ENCODE assay signal across 10 mouse cellular contexts in the genomic region with DNA sequence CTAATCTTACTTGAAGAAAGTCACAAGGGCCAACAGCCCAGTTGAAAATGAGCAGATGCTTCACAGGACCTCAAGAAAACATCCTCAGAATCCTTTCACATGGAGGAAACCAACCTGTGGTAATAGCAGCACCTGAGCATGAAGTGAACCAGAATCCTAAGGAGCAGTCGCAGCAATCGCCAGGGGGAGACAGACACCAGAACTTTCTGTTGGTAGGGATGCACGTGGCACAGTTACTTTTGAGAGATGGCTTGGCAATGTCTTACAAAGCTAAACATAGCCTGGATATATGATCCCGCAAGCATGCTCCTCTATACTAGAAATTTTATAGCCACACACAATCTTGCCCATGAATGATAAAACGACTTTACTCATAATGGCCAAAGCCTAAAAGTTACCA.
DNase-seq lines count a peak whose midpoint lies in the region; ATAC-seq and TF ChIP-seq lines count a peak whose summit lies in the region.
"Had no signal": no experiment of that assay in that cellular context is flagged by ENCODE, and none has a peak within 500 bp of the region (broad histone marks: within the 10 kb centered on the region; RNA-seq: fewer than 3 reads in every experiment).

No protein-coding gene starts in this region.

- no peaks in the 10 kb centered on the region for H3K4me1 ChIP-seq in testis, adult 2 months (ENCODE audit: control insufficient read depth, insufficient read depth, low read length)
- H3K4me1 ChIP-seq: hindbrain, embryonic 15.5 days; midbrain, embryonic 12.5 days had no signal

- TF ChIP-seq CTCF in testis, adult 2 months (IDR thresholded peaks at IDR 0.05; ENCODE audit: control insufficient read depth, insufficient read depth, insufficient replicate concordance, low read depth, low read length), result peak; percentile 19; the same call in 1 of the 2 replicates

- TF ChIP-seq POLR2A in testis, adult 2 months (IDR thresholded peaks at IDR 0.05; ENCODE audit: control insufficient read depth, low read depth, low read length), result no peak

- H3K27me3 ChIP-seq in testis, adult 2 months (ENCODE audit: control insufficient read depth, insufficient read depth, low read length), result no peaks in the 10 kb centered on the region
- no peaks in the 10 kb centered on the region for H3K27me3 ChIP-seq in splenic B cell, adult 2 months (ENCODE audit: control insufficient read depth, insufficient read depth, low read length, poor library complexity, severe bottlenecking)
- H3K27me3 ChIP-seq: hindbrain, embryonic 15.5 days; midbrain, embryonic 12.5 days had no signal

- H3K36me3 ChIP-seq in testis, adult 2 months (ENCODE audit: control insufficient read depth, insufficient read depth, low read length), result no peaks in the 10 kb centered on the region
- no peaks in the 10 kb centered on the region for H3K36me3 ChIP-seq in splenic B cell, adult 2 months (ENCODE audit: control insufficient read depth, insufficient read depth, low read length, poor library complexity, severe bottlenecking)
- H3K36me3 ChIP-seq: hindbrain, embryonic 15.5 days; midbrain, embryonic 12.5 days had no signal

- no peak overlapping the region for H3K27ac ChIP-seq in testis, adult 2 months (ENCODE audit: control insufficient read depth, insufficient read depth, low read depth, low read length)
- H3K27ac ChIP-seq: hindbrain, embryonic 15.5 days; midbrain, embryonic 12.5 days had no signal

- no peak for ATAC-seq in monocyte, adult 5-6 weeks (replicated peaks; ENCODE audit: insufficient number of reproducible peaks, low FRiP score, low TSS enrichment, poor library complexity, severe bottlenecking)

- intact Hi-C loops in heart, postnatal 25 days (cut with DNase I), result loop anchor here (1.0 to 10.0 kb wide), 2 partner anchors 153 to 386 kb away; no protein-coding TSS in a partner anchor
- intact Hi-C loops in left cerebral cortex, postnatal 14 days (cut with DNase I), result loop anchor here (2.0 kb wide), 1 partner anchor 152 kb away; no protein-coding TSS in a partner anchor

- H3K4me3 ChIP-seq in testis, adult 2 months (ENCODE audit: control insufficient read depth, low read depth, low read length), result no peak overlapping the region
- H3K4me3 ChIP-seq: hindbrain, embryonic 15.5 days; midbrain, embryonic 12.5 days had no signal

- peak; percentile 52 for DNase-seq in heart, adult 11 months
- DNase-seq in heart, postnatal 25 days (ENCODE audit: low spot score), result no peak
- no peak for DNase-seq in testis, postnatal 14 days (ENCODE audit: low spot score)
- DNase-seq in embryo, embryonic 11 days, result peak; percentile 24
- DNase-seq in left cerebral cortex, postnatal 14 days (ENCODE audit: low spot score in 2 of 2), result peak; percentile 37 to 49
- peak; percentile 65 for DNase-seq in splenic B cell, adult 2 months (ENCODE audit: low read depth, low spot score)

Comparison
In these comparisons a context has a peak if more than half of its experiments do, and no peak if none do; other contexts are left out.
1. DNase-seq: peak in heart, adult 11 months (single experiment), embryo, embryonic 11 days (single experiment), left cerebral cortex, postnatal 14 days (2 of 2) and splenic B cell, adult 2 months (single experiment); none in heart, postnatal 25 days (single experiment) and testis, postnatal 14 days (single experiment).